Mouse (Mus musculus) lung, adult 2 months (tissue): ENCODE measurements around the gene Sergef.

Experiments used
- CTCF ChIP-seq: fragments of 200-500 bp; IDR thresholded peaks from 2 replicates; pipeline ENCODE4 v1.5.1; 2011; ENCODE audit warnings: mild to moderate bottlenecking, low read length, control low read depth; ENCODE audit not compliant: insufficient read depth
- POLR2A ChIP-seq: fragments of 200-500 bp; IDR thresholded peaks from 2 replicates; pipeline ENCODE4 v1.6.1; 2011; ENCODE audit warnings: low read depth, mild to moderate bottlenecking, control low read depth, low read length, borderline replicate concordance; ENCODE audit errors: extremely low read depth

DNA sequence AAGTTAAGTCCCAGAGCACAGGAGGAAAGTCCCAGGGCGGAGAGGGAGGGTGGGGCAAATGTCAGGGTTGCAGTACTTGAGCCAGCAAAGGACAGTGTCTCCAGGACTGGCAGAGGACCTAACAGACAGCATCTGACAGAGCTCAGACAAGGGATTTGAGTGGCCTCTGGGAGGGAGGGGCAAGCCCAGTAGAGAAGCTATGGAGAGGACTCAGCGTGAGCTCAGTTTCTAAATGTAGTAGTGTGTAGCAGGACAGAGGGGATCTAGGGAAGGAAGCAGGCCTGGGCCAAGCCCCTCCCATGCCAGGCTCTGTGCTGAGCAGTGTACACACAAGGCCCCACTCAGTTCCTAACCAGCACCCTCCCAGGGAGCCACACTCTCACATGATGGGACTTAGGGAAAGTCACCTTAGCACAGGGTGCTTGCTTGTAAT, 157.5 kb downstream of the Sergef start:
- TF ChIP-seq POLR2A = no peak
- no peak for TF ChIP-seq CTCF
